Mouse (Mus musculus) small intestine, adult 2 months (tissue): Measurements from ENCODE around the gene Ppp2r5e.

Experiments
- CTCF ChIP-seq: fragments of 200-500 bp; IDR thresholded peaks from 2 replicates; pipeline ENCODE4 v1.5.1; 2012; ENCODE audit warnings: low read depth, mild to moderate bottlenecking, control low read depth, inconsistent platforms, low read length, moderate library complexity, mixed read lengths; ENCODE audit not compliant: insufficient replicate concordance, insufficient read length; ENCODE audit errors: extremely low read depth
- POLR2A ChIP-seq: fragments of 200-500 bp; IDR thresholded peaks from 2 replicates; pipeline ENCODE4 v1.6.1; 2012; ENCODE audit warnings: low read depth, mild to moderate bottlenecking, control low read depth, inconsistent platforms, low read length, moderate library complexity

- no peak for TF ChIP-seq CTCF
- TF ChIP-seq POLR2A: no peak
Measured at GRCm38 (mm10) chr12:75467127-75467526, 128.9 kb downstream of the Ppp2r5e start.
